Mouse (Mus musculus) stomach, embryonic 16.5 days (tissue): ENCODE results near the gene Gm9803. TPM values are rescaled to one million over a fixed set of nuclear protein-coding genes. Genes with fewer than 3 reads are reported as not detected.

Experiments
- ATAC-seq: fragments of 200-750 bp; cut with Nextera tagmentation; 2 replicates; pipeline ENCODE4 v1.8.0; 2017; ENCODE audit warnings: moderate number of reproducible peaks, moderate TSS enrichment; ENCODE audit not compliant: insufficient read depth, low FRiP score
- H3K27ac ChIP-seq: fragments of 300-500 bp; sonication (generic); 2 replicates; pipeline ENCODE4 v1.5.1; 2014; ENCODE audit warnings: low read length
- H3K27me3 ChIP-seq: fragments of 300-500 bp; sonication (generic); 2 replicates; pipeline ENCODE4 v1.6.1; 2014; ENCODE audit warnings: low read length, control low read depth, mixed read lengths; ENCODE audit not compliant: control insufficient read depth, insufficient read depth
- H3K36me3 ChIP-seq: fragments of 300-500 bp; sonication (generic); 2 replicates; pipeline ENCODE4 v1.6.1; 2014; ENCODE audit warnings: low read length; ENCODE audit not compliant: control insufficient read depth, insufficient read depth
- H3K4me1 ChIP-seq: fragments of 300-500 bp; sonication (generic); 2 replicates; pipeline ENCODE4 v1.6.1; 2014; ENCODE audit warnings: low read length, control low read depth, mixed read lengths; ENCODE audit not compliant: control insufficient read depth, insufficient read depth
- H3K4me2 ChIP-seq: fragments of 300-500 bp; sonication (generic); 2 replicates; pipeline ENCODE4 v1.6.1; 2014; ENCODE audit warnings: low read depth, low read length, mixed read lengths
- H3K4me3 ChIP-seq: fragments of 300-500 bp; sonication (generic); replicated peaks from 2 replicates; pipeline ENCODE4 v1.5.1; 2014; ENCODE audit warnings: mild to moderate bottlenecking, low read length
- H3K9ac ChIP-seq: fragments of 300-500 bp; sonication (generic); 2 replicates; pipeline ENCODE4 v1.6.1; 2014; ENCODE audit warnings: low read length
- H3K9me3 ChIP-seq: fragments of 300-500 bp; sonication (generic); replicated peaks from 2 replicates; pipeline ENCODE4 v1.6.1; 2016; ENCODE audit warnings: low read length, control low read depth; ENCODE audit not compliant: control insufficient read depth
- WGBS: fragments of 180-500 bp; shearing (Covaris S2); extraction: QIAGEN DNeasy Blood & Tissue Kit; methylation state at CpG from one replicate; pipeline ENCODE4 v1.1.7; 2014; 5-methylcytosine and 5-hydroxymethylcytosine counted together
- polyA plus RNA-seq: library from polyadenylated mRNA; unstranded; fragments of >200 nt; fragmentation: Nextera tagmentation; extraction: Ambion mirVana; gene quantifications from 2 replicates; pipeline ENCODE4 v1.2.1, GENCODE M21; 2015

Gene Gm9803
- polyA plus RNA-seq, 1 experiment from 2014 or later = 10.0 TPM

- no peak for ATAC-seq
- Histone ChIP-seq H3K4me3 (no peak overlapping the region), H3K9ac (no peak overlapping the region), H3K9me3 (no peaks in the 10 kb centered on the region), H3K36me3 (peaks cover 12% of the 10 kb centered on the region; the same call in 1 of the 2 replicates), H3K4me2 (no peak overlapping the region), H3K27me3 (no peaks in the 10 kb centered on the region), H3K4me1 (no peaks in the 10 kb centered on the region), H3K27ac (no peak overlapping the region)
- 92% methylated on average over 4 of the region's 4 CpGs for WGBS
These were observed 21.3 kb upstream of the Gm9803 start for GRCm38 (mm10) chr10:43502599-43502998.

DNA sequence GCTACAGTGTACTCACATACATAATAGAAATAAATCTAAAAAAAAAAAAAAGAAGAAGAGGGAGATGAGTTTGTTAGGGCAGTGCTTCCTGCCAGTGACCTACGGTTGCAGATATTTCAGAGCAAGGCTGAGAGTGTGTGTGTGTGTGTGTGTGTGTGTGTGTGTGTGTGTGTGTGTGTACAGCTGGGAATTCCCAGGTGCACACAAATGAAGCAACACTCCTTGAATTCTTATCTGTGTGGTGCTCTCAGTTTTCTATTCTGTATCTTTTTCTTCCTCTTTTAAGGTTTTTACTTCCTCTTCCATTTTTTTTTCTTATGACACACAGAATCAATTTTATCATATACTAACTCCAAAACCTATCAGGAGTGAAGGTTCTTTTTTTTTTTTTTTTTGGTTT, 19.6 kb upstream of the Gm9803 start:
- ATAC-seq = no peak
- Histone ChIP-seq H3K27me3 (no peaks in the 10 kb centered on the region), H3K36me3 (peaks cover 3% of the 10 kb centered on the region; the same call in 1 of the 2 replicates), H3K4me2 (no peak overlapping the region), H3K9me3 (no peaks in the 10 kb centered on the region), H3K9ac (no peak overlapping the region), H3K27ac (no peak overlapping the region), H3K4me3 (no peak overlapping the region), H3K4me1 (no peaks in the 10 kb centered on the region)
- WGBS = 83% methylated on average over 1 of the region's 1 CpGs

DNA sequence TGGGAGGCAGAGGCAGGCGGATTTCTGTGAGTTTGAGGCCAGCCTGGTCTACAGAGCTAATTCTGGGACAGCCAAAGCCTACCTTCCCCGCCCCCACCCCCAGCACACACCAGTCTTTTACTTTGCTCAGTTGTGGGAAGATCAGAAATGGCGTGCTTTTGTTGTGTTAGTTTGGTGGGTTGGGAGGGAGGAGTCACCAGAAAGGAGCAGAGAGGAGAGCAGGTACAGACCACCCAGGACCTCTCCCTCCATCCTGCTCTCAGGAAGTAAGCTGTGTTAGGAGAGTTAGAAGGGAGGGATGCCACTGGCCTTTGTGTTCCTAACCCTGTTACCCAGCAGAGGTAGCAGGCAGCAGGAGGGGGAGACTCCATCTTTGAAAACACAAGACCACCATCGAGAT, 16.8 kb upstream of the Gm9803 start:
- Histone ChIP-seq H3K27me3 (no peaks in the 10 kb centered on the region), H3K36me3 (peaks cover 11% of the 10 kb centered on the region), H3K9me3 (no peaks in the 10 kb centered on the region), H3K4me3 (no peak overlapping the region), H3K27ac (no peak overlapping the region), H3K9ac (no peak overlapping the region), H3K4me1 (no peaks in the 10 kb centered on the region), H3K4me2 (no peak overlapping the region)
- no peak for ATAC-seq
- WGBS = 74% methylated on average over 4 of the region's 4 CpGs

DNA sequence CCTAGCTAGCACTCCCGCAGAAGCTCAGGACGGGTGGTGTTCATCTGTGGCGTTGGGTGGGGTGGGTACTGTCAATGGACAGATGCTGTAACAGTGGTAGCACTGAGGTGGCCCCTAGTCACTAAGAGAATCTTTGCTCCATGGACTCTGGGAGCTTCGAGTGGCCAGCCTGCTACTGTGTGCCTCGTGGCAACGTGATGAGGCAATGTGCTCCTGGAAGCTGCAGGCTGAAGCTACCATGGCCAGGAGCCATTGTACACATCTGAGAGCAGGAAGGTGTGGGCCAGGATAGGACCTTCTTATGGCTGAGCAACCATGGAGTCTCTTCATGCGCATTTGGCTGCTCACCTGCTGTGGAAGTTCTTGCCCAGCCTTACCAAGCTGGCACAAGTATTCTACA, 14.7 kb upstream of the Gm9803 start:
- H3K27ac ChIP-seq = no peak overlapping the region
- no peak overlapping the region for H3K4me2 ChIP-seq
- no peak overlapping the region for H3K9ac ChIP-seq
- no peaks in the 10 kb centered on the region for H3K9me3 ChIP-seq
- no peaks in the 10 kb centered on the region for H3K4me1 ChIP-seq
- no peak overlapping the region for H3K4me3 ChIP-seq
- 90% methylated on average over 7 of the region's 7 CpGs for WGBS
- H3K36me3 ChIP-seq = peaks cover 11% of the 10 kb centered on the region
- no peaks in the 10 kb centered on the region for H3K27me3 ChIP-seq
- no peak for ATAC-seq

DNA sequence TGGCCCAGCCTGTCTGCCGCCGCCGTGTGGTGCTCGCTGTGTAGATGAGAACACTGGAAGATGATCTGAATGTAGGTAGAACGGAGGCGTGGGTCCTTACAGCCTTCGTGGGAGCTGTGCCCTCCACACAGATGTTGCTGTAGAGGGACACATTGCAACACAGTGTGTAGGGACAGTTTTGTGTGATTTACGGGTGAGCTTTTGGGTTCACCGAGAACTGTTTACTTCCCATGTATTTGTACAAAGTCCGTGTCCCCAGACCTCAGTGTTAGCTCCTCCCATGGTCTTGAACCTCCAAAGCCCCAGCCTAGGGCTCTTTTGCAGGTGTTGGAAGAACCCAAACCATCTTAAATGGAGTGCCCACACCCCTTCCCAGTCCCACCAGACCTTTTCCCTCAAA, 10.9 kb upstream of the Gm9803 start:
- Histone ChIP-seq H3K4me1 (peaks cover 9% of the 10 kb centered on the region), H3K4me3 (no peak overlapping the region), H3K4me2 (no peak overlapping the region), H3K9ac (no peak overlapping the region), H3K9me3 (no peaks in the 10 kb centered on the region), H3K27ac (no peak overlapping the region), H3K27me3 (no peaks in the 10 kb centered on the region), H3K36me3 (peaks cover 11% of the 10 kb centered on the region)
- ATAC-seq = no peak
- WGBS = 90% methylated on average over 10 of the region's 10 CpGs

GRCm38 (mm10) chr10:43516992-43517660, 6.8 kb upstream of the Gm9803 start:
- H3K27ac ChIP-seq = peak overlapping the region; percentile 4; the same call in 1 of the 2 replicates

GRCm38 (mm10) chr10:43517836-43518235, 6.0 kb upstream of the Gm9803 start:
- Histone ChIP-seq H3K9ac (no peak overlapping the region; the same call in 1 of the 2 replicates), H3K36me3 (no peaks in the 10 kb centered on the region), H3K9me3 (no peaks in the 10 kb centered on the region), H3K4me1 (peaks cover 10% of the 10 kb centered on the region), H3K27me3 (no peaks in the 10 kb centered on the region), H3K27ac (peak overlapping the region; percentile 4), H3K4me3 (no peak overlapping the region), H3K4me2 (no peak overlapping the region)
- no peak; the same call in 1 of the 2 replicates for ATAC-seq
- WGBS = 59% methylated on average over 4 of the region's 4 CpGs

More at GRCm38 (mm10) chr10:43516992-43517660, 6.8 kb upstream of the Gm9803 start:
- Histone ChIP-seq H3K36me3 (no peaks in the 10 kb centered on the region), H3K4me1 (peaks cover 10% of the 10 kb centered on the region), H3K4me3 (no peak overlapping the region), H3K9ac (no peak overlapping the region; the same call in 1 of the 2 replicates), H3K27me3 (no peaks in the 10 kb centered on the region), H3K4me2 (no peak overlapping the region), H3K9me3 (no peaks in the 10 kb centered on the region)
- ATAC-seq = no peak
- 56% methylated on average over 6 of the region's 6 CpGs for WGBS

DNA sequence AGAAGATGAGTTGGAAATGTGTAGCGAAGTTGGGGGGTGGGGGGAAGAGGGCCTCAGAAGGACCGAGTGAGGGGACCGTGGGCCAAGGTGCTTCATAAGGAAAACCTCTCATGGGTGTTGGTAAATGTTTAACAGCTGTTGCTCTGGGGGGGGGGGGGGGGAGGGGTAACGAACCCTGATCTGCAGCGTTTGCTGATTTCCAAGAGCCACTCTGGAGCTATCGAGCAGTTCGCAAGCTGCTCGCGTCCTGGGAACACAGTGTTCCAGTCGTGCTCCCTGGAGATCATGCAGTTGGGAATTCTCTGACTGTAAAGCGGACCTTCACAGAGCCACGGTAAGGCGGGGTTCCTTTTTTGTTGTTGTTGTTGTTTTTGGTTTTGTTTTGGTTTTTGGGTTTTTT, 5.5 kb upstream of the Gm9803 start:
- no peaks in the 10 kb centered on the region for H3K27me3 ChIP-seq
- no peaks in the 10 kb centered on the region for H3K9me3 ChIP-seq
- no peak overlapping the region for H3K9ac ChIP-seq
- H3K36me3 ChIP-seq = no peaks in the 10 kb centered on the region
- no peak overlapping the region for H3K4me3 ChIP-seq
- H3K4me2 ChIP-seq = no peak overlapping the region
- H3K27ac ChIP-seq = peak overlapping the region; percentile 4; the same call in 1 of the 2 replicates
- ATAC-seq = peak; percentile 38; the same call in 1 of the 2 replicates
- peaks cover 10% of the 10 kb centered on the region for H3K4me1 ChIP-seq
- WGBS = 57% methylated on average over 12 of the region's 13 CpGs

GRCm38 (mm10) chr10:43519977-43520376, 3.9 kb upstream of the Gm9803 start:
- 93% methylated on average over 2 of the region's 2 CpGs for WGBS
- H3K27ac ChIP-seq = no peak overlapping the region
- H3K4me2 ChIP-seq = no peak overlapping the region
- H3K27me3 ChIP-seq = no peaks in the 10 kb centered on the region
- H3K36me3 ChIP-seq = no peaks in the 10 kb centered on the region
- H3K4me1 ChIP-seq = peaks cover 10% of the 10 kb centered on the region
- ATAC-seq = no peak
- no peak overlapping the region for H3K9ac ChIP-seq
- no peak overlapping the region for H3K4me3 ChIP-seq
- H3K9me3 ChIP-seq = no peaks in the 10 kb centered on the region
